Mouse (Mus musculus): ENCODE results near the gene Crat.
"Not testable (repeated sequence)": the region's sequence is repeated elsewhere in the genome, so short reads cannot be mapped to it uniquely, and the experiment has no call there.

The Crat gene

GRCm38 (mm10) chr2:30440701-30441517, 25.3 kb upstream of the Crat start:
- peak; percentile 82 for DNase-seq (ENCODE audit: extremely low spot score, low read depth, low spot score)

- no peak for DNase-seq (ENCODE audit: extremely low spot score, low read depth, low spot score)
Observed at GRCm38 (mm10) chr2:30440211-30440700, 24.6 kb upstream of the Crat start.

- DNase-seq (ENCODE audit: extremely low spot score, low read depth, low spot score): no peak
Observed at GRCm38 (mm10) chr2:30439631-30440030, 24.0 kb upstream of the Crat start.

GRCm38 (mm10) chr2:30437791-30438190, 22.2 kb upstream of the Crat start:
- DNase-seq (ENCODE audit: extremely low spot score, low read depth, low spot score): no peak

- no peak for DNase-seq (ENCODE audit: extremely low spot score, low read depth, low spot score)
Observed at GRCm38 (mm10) chr2:30436809-30437208, 21.2 kb upstream of the Crat start.

- DNase-seq (ENCODE audit: extremely low spot score, low read depth, low spot score): no peak
Observed at GRCm38 (mm10) chr2:30436156-30436545, 20.5 kb upstream of the Crat start.

GRCm38 (mm10) chr2:30435326-30436155, 19.9 kb upstream of the Crat start:
- DNase-seq (ENCODE audit: extremely low spot score, low read depth, low spot score): no peak

- no peak for DNase-seq (ENCODE audit: extremely low spot score, low read depth, low spot score)
Observed at GRCm38 (mm10) chr2:30429156-30429555, 13.5 kb upstream of the Crat start.

GRCm38 (mm10) chr2:30421432-30421831, 5.8 kb upstream of the Crat start:
- DNase-seq (ENCODE audit: extremely low spot score, low read depth, low spot score): no peak

- DNase-seq (ENCODE audit: extremely low spot score, low read depth, low spot score): no peak
Observed at GRCm38 (mm10) chr2:30419112-30419511, 3.5 kb upstream of the Crat start.

- DNase-seq (ENCODE audit: extremely low spot score, low read depth, low spot score): no peak
Observed at GRCm38 (mm10) chr2:30418259-30418658, 2.6 kb upstream of the Crat start.

- no peak for DNase-seq (ENCODE audit: extremely low spot score, low read depth, low spot score)
Observed at GRCm38 (mm10) chr2:30417595-30418165, 2.1 kb upstream of the Crat start.

- not testable (repeated sequence) for DNase-seq (ENCODE audit: extremely low spot score, low read depth, low spot score)
Observed at GRCm38 (mm10) chr2:30417154-30417553, 1.5 kb upstream of the Crat start.

GRCm38 (mm10) chr2:30416649-30416965, 994 bp upstream of the Crat start:
- no peak for DNase-seq (ENCODE audit: extremely low spot score, low read depth, low spot score)

GRCm38 (mm10) chr2:30415936-30416648, 479 bp upstream of the Crat start, which contains the start of gene Ptpa:
Ptpa (plus strand) TSS chr2:30416039.
- peak; percentile 76 for DNase-seq (ENCODE audit: extremely low spot score, low read depth, low spot score)

GRCm38 (mm10) chr2:30414681-30415080, 932 bp downstream of the Crat start:
- no peak for DNase-seq (ENCODE audit: extremely low spot score, low read depth, low spot score)

- DNase-seq (ENCODE audit: extremely low spot score, low read depth, low spot score): no peak
Observed at GRCm38 (mm10) chr2:30414101-30414500, 1.5 kb downstream of the Crat start.

GRCm38 (mm10) chr2:30413038-30413973, 2.3 kb downstream of the Crat start:
- DNase-seq (ENCODE audit: extremely low spot score, low read depth, low spot score): no peak

GRCm38 (mm10) chr2:30409454-30410176, 6.0 kb downstream of the Crat start:
- no peak for DNase-seq (ENCODE audit: extremely low spot score, low read depth, low spot score)

Measured in hindlimb bud, embryonic 11.5 days (tissue).